Mouse (Mus musculus) bone marrow, adult 2 months (tissue): ENCODE results near the gene Ror1. TPM values are rescaled to one million over a fixed set of nuclear protein-coding genes. Genes with fewer than 3 reads are reported as not detected.

Experiments
- H3K27ac ChIP-seq: fragments of 200-500 bp; 2 replicates; pipeline ENCODE4 v1.5.1; 2012; ENCODE audit warnings: low read depth, mild to moderate bottlenecking, control low read depth, inconsistent platforms, low read length; ENCODE audit not compliant: control insufficient read depth, poor library complexity, insufficient read depth
- H3K4me1 ChIP-seq: fragments of 200-500 bp; 2 replicates; pipeline ENCODE4 v1.6.1; 2011; ENCODE audit warnings: low read length; ENCODE audit not compliant: control insufficient read depth, insufficient read depth
- H3K4me3 ChIP-seq: fragments of 200-500 bp; replicated peaks from 2 replicates; pipeline ENCODE3; 2011; ENCODE audit warnings: mild to moderate bottlenecking, low read depth, low read length, control low read depth; ENCODE audit not compliant: control insufficient read depth
- CTCF ChIP-seq: fragments of 200-500 bp; IDR thresholded peaks from 2 replicates; pipeline ENCODE4 v1.5.1; 2011; ENCODE audit warnings: low read length, control low read depth; ENCODE audit not compliant: control insufficient read depth, insufficient read depth
- POLR2A ChIP-seq: fragments of 200-500 bp; IDR thresholded peaks from 2 replicates; pipeline ENCODE4 v1.6.1; 2011; ENCODE audit warnings: low read depth, mild to moderate bottlenecking, control low read depth, low read length, borderline replicate concordance; ENCODE audit not compliant: control insufficient read depth
- WGBS: fragments of 180-500 bp; shearing (Covaris S2); methylation state at CpG from one replicate; pipeline ENCODE4 v1.1.7; 2018; 5-methylcytosine and 5-hydroxymethylcytosine counted together
- polyA plus RNA-seq: library from polyadenylated mRNA; stranded (reverse); fragments of >200 nt; gene quantifications from 2 replicates; pipeline ENCODE4 v1.2.4, GENCODE M21; 2011; ENCODE audit warnings: low replicate concordance; ENCODE audit not compliant: missing spikeins, insufficient read depth, insufficient read length

The Ror1 gene
- polyA plus RNA-seq, 1 experiment: not detected

- no peak overlapping the region for H3K4me3 ChIP-seq
- TF ChIP-seq CTCF: no peak
- no peak for TF ChIP-seq POLR2A
- 83% methylated on average over 4 of the region's 4 CpGs for WGBS
- no peak overlapping the region for H3K27ac ChIP-seq
- no peaks in the 10 kb centered on the region for H3K4me1 ChIP-seq
Measured at GRCm38 (mm10) chr4:100395407-100395806, 299.8 kb downstream of the Ror1 start.

- TF ChIP-seq CTCF (no peak), POLR2A (no peak)
- WGBS: 36% methylated on average over 3 of the region's 3 CpGs
- Histone ChIP-seq H3K27ac (no peak overlapping the region), H3K4me1 (no peaks in the 10 kb centered on the region), H3K4me3 (no peak overlapping the region)
Measured at GRCm38 (mm10) chr4:100398079-100398478, 302.5 kb downstream of the Ror1 start.

- Histone ChIP-seq H3K4me3 (no peak overlapping the region), H3K27ac (no peak overlapping the region), H3K4me1 (no peaks in the 10 kb centered on the region)
- TF ChIP-seq CTCF (no peak), POLR2A (no peak)
- 32% methylated on average over 3 of the region's 3 CpGs for WGBS
Measured at GRCm38 (mm10) chr4:100401078-100401477, 305.5 kb downstream of the Ror1 start.

- no peak overlapping the region for H3K4me3 ChIP-seq
- WGBS: 76% methylated on average over 14 of the region's 14 CpGs
- no peaks in the 10 kb centered on the region for H3K4me1 ChIP-seq
- H3K27ac ChIP-seq: no peak overlapping the region
- TF ChIP-seq POLR2A: no peak
Measured at GRCm38 (mm10) chr4:100401581-100402470, 306.2 kb downstream of the Ror1 start.

- no peak overlapping the region for H3K27ac ChIP-seq
- 20% methylated on average over 9 of the region's 9 CpGs for WGBS
Measured at GRCm38 (mm10) chr4:100407261-100407874, 311.8 kb downstream of the Ror1 start.

GRCm38 (mm10) chr4:100409521-100409920 lies 313.9 kb downstream of the Ror1 start:
- Histone ChIP-seq H3K27ac (no peak overlapping the region), H3K4me1 (no peaks in the 10 kb centered on the region), H3K4me3 (no peak overlapping the region)
- no peak for TF ChIP-seq CTCF
- TF ChIP-seq POLR2A: no peak
- WGBS: 78% methylated on average over 8 of the region's 8 CpGs

More at GRCm38 (mm10) chr4:100407261-100407874, 311.8 kb downstream of the Ror1 start:
- no peaks in the 10 kb centered on the region for H3K4me1 ChIP-seq
- no peak overlapping the region for H3K4me3 ChIP-seq
- TF ChIP-seq POLR2A (no peak), CTCF (no peak)

GRCm38 (mm10) chr4:100411841-100412539 lies 316.4 kb downstream of the Ror1 start:
- H3K27ac ChIP-seq: no peak overlapping the region
- TF ChIP-seq POLR2A (no peak), CTCF (no peak)
- 81% methylated on average over 13 of the region's 13 CpGs for WGBS
- no peaks in the 10 kb centered on the region for H3K4me1 ChIP-seq
- no peak overlapping the region for H3K4me3 ChIP-seq

GRCm38 (mm10) chr4:100422756-100423155 lies 327.2 kb downstream of the Ror1 start:
- Histone ChIP-seq H3K4me1 (no peaks in the 10 kb centered on the region), H3K27ac (no peak overlapping the region), H3K4me3 (no peak overlapping the region)
- WGBS: 53% methylated on average over 3 of the region's 3 CpGs
- TF ChIP-seq POLR2A (no peak), CTCF (no peak)
